Mouse (Mus musculus): ENCODE measurements around the gene Lrrn3. TPM values are rescaled to one million over a fixed set of nuclear protein-coding genes. Genes with fewer than 3 reads are reported as not detected.

Lrrn3 gene
- total RNA-seq (2021), result under 1 TPM; 0.43 to 0.61 TPM

DNA sequence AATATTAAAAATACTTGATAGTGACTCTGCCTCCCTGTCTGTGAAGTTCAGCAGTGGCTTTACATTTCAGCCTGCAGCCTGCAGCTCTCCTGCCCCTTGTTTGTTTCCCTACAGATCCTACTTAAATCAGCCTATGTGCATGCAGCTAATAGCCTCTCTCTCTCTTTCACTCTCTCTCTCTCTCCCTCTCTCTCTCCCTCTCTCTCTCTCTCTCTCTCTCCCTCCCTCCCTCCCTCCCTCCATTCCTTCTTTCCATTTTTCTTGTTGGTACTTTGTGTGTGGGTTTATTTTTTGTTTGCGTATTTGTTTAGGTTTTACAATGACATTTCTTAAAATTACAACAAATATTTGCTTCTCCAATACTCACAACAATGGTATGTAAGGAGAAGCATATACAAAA, at the start of gene Lrrn3:
Lrrn3 (minus strand) TSS at position 101 of the 400 bp plus-strand sequence.
- no peak for DNase-seq

DNA sequence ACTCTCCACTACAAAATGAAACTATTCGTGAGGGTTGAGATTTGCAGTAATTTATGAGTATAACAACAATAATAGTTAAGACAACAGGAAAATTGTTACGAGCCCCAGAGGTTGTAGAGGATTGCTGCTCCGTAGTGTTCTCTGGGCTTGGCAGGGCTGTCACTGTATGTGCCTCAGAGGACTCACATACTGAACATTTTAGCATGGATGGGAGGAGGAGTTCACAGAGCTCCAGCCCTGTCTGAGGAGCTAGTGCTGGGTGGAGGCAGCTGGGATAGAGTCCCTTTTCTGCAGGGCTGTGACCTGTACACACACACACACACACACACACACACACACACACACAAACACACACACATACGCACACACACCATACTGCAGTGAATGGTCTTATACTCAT, 42.2 kb upstream of the Lrrn3 start:
- no peak for DNase-seq

DNA sequence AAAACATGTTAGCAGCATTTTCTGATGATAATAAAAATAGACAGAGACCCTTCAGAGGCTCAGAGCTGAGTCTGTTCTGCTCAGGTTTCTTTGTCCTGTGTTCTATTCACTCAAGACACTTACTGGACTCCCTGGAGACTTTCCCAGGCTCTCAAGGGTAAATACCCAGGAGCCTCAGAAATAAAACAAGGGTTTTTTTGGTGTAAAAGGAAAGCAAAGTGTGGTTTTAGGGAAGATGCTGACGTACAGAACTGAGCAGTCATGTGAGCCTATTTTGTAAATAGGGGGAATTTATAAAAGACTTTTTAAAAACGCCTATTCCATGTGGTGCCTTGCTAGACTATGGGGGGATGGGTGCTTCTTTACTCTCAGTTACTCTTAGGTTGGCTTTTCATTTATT, 40.5 kb upstream of the Lrrn3 start:
- DNase-seq, result no peak

DNA sequence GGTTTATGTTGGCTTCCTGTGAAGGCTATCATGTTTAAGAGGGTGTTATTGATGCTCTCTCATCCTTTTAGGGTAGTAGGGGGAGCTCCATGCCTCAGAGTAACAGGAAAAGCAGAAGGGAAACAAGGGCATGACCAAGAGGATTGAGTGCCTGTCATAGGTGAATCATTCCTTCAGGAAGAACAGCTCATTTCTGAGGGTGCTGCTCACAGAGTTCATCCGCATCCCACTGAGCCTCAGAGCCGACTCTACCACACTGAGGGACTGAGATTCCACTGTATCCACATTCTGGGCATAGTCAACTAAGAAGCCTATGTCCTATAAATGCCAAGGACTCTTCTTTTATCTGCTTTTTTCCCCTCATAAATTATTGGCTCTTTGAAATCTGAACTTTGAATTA, 35.4 kb upstream of the Lrrn3 start:
- DNase-seq, result no peak

DNA sequence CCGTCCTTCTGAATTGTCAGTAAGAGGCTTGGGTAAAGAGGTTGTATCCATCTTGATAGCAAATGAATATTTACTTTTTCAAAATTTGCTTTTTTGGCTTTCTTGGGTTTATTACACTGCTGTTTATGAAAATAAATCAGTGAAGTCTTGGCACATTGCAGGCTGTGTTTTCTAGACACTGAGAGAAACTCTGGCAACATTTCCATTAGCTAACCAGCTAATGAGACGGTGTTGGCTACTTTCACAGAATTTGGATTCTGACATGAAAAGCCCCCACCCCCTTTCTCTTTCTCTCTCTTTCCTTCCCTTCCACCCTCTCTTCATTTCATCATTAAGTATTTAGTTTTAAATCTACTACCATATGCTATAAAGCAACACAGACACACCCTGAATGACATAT, 34.1 kb upstream of the Lrrn3 start:
- DNase-seq, result no peak

DNA sequence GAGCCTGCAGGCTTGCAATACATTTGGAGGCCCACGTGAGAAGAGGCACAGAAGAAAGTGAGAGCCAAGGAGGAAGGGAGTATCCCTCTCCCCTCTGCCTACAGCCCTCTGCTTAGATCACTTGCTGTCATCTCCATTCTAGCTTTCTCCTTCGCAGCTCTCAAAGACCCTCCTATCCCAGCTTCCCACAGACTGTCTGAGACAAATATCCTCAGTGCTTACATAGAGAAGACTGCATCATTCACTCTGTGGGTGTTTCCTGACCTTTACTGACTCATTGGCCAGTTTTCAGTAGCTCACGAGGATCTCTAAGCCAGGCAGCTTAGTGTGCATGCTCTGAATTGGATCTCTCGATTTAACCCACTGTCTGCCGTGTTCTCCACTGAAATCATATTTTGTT, 32.7 kb upstream of the Lrrn3 start:
- DNase-seq, result no peak

DNA sequence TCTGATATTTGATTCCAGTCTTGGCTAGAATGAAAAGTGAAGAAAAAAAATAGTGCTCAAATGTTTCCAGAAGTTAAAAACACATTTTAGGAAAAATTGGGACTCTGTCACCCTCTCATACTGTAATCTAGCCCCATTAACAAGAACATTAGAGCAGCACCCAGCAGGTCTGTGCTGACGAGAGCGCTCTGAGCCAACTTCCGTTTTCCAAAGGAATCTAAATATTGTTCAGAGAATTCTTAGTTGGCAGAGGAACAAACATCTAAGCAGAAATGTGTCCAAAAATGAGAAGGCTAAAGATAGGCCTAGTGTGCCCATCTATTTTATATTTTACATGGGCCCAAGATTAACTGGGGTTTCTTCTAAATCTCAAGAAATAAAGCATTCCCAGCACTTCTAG, 24.4 kb upstream of the Lrrn3 start:
- no peak for DNase-seq

DNA sequence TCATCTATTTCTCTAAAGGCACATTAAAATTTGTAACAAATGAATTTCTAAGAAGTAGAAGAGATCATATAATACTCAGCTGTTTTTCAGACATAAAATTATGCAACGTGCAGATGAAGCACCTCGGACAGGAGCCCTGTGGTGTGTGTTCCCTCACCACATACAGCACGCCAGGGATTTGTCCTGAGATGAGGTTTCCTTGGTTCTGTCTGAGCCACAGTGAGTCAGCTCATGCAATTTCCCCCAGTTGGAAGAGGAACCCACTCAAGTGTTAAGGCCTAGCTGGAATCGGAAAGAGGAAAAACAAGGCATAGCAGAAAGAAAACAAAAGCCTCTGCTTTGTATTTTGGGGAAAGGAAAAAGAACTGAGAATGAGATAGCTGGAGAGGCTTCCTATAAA, 22.4 kb upstream of the Lrrn3 start:
- DNase-seq, result no peak

DNA sequence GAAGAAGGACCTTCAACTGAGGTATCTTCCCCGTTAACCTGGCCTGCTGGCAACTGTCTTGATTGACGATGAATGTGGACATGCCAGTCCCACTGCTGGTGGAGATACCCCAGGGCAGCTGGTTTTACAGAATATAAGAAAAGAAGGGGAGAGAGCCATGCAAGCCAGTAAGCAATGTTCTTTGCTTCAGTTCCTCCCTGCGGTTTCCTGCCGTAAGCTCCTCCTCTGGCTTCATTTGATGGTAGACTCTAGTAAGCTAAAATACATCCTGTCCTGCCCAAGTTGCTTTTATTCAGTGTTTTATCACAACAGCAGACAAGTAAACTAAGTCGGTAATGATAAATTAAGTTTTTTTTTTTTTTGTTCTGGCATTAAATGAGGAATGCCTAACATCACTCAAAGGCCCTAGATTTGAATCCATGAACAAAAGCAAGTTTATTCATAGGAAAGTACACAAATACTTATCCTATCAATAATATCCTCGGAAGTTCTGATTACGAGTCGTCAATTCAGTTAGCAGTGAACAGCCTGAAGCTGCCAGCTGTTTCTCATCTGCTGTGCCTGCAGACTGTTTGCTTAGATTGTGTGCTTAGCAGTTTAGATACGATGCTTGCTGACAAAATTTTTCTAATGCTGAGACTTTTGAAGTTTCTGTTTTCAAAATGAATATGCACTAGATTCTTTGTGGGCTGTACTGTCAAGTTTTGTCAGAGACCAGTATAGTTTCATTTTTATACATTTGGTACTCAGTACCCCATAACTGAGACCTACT, 14.0 kb upstream of the Lrrn3 start:
- DNase-seq, result no peak

DNA sequence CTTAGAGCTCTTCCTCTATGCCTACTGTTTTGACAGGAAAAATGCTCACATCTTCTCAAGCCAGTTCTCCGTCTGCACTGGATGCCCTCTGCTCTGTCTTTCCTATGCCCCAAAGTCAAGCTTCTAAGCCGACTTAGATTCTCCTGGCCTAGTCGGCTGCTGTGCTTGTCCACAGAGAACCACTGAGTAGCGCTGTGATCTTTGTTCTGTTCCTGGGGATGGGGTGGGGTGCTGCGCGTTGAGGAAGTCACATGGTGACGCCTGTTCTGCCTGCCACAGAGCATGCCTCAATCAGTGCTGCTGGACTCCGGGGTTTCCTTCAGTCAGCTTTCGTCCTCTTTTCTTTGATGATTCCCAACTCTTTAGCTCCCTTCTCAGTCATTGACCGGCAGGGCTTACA, 8.4 kb upstream of the Lrrn3 start:
- DNase-seq, result peak; percentile 15

DNA sequence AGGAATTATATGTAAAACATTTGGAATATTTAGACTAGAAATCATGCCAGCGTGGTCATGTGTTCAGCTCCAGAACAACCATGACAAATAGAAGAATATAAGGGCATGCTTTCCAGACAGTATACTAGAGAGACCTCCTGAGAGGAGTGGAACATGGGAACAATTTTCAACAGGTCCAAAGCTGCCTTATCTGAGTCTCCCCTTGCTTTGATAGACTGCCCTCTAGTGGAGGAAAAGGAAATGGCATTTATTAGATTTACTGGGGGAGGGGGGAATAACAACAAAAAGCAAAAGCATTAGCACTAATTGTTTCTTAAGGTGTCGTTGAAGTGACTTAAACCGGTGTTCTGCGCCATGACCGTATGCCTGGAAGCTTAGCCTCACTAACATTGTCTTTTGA, 774 bp upstream of the Lrrn3 start:
- peak; percentile 12 for DNase-seq

DNA sequence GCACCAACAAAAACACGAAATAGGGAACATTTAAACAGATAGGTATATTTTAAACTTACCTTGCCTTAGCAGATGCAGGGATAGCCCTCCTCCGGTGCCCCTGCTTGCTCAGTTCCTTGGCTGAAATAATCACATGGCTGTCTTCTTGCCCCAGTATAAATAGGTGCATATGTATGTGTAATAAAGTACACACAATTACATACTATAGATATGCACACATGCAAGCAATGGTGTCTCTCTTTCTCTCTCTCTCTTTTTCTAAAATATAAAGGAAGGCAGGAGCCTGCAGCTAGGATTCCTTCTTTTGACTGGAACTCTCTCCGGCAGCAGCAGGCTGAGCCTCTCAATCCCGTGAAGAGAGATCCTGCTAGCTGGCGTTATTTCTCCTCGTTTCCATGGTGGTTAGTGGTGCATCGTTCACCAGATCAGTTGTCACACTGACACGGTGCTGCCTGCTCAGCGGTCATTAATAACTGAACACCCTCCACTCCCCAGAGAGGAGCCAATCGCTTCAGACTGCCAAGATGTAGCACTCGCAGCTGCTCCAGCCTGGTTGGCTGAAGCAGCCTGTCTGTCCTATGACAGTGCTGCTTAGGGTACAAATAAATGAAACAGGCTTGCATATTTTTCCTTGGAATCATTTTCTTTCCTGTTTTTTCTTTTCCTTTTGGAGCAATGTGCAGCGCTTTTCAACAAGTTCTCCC, 567 bp downstream of the Lrrn3 start:
- peak; percentile 51 for DNase-seq

DNA sequence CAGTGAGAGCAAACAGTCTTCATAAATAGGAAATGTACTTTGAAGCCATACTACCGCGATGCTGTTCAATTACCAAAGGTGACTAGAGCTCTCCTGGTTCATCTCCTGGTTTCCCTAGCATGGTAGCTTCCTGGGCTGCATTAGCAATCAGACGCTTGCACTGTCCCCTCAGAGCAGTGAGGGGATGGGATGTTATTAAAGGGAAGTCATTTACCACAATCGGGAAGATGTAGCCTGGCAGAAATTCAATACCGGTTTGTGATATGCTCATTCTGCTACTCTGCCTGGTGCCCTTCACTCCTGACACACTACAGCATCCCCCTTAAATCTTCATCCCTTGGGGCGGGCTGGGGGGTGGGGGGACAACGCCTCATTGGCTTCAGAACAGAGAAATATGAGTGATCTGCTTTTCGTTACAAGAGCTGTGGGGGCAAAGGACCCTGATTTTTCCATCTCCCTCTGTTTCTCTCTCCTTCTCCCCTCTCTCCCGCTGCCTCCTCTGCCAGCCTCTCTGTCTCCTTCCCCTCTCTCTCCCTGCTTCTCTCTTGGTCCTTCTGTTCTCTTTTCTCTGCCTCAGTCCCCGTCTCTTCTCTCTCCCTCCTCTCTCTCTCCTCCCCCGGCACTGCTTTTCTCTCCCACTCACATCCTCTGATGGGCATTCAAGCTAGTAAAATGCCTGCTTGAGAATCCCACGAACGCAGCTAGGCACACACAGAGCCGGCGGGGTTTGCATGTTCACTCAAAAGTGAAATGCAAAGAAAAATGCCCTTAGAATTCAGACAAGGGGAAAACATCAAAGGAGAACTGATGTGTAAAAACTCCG, 1.3 kb downstream of the Lrrn3 start:
- DNase-seq, result no peak

DNA sequence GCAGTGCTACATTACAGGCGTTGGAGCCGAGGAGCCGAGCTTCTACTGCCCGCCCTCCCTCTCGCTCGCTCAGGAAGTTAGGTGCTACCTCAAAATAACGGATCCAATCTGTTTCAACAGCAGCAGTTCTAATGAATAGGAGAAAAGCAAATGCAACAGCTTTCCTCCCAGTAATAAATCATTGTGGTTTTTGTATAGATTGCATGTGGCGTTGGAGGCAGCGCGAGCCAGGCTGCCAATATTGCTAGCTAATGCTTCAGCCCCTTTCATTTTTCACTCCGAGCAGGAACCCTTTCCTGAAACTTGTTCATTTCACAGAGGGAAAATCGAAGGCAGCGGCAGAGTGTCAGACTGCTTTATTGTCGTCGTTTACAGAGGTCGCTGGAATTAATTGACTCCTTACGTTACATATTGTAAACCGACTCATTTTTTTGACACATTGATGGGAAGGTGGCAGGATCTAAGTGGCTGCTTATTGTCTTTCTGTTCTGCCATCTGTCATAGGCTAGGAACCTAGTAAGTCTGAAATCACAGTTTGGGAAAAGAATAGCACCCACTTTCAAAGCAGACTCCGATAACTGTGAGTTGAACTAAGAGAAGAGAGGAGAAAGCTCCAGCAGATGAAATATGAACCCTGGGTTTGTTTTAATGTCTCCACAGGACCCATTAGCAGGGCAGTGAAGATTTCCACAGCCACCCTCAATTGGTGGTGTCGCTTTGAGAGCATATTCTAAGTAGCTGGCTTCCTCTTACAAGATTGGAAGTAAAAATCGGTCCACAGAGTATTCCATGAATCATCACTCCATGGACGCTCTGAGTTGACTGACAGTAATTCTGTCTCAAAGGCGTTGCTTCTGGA, 2.4 kb downstream of the Lrrn3 start:
- no peak for DNase-seq

DNA sequence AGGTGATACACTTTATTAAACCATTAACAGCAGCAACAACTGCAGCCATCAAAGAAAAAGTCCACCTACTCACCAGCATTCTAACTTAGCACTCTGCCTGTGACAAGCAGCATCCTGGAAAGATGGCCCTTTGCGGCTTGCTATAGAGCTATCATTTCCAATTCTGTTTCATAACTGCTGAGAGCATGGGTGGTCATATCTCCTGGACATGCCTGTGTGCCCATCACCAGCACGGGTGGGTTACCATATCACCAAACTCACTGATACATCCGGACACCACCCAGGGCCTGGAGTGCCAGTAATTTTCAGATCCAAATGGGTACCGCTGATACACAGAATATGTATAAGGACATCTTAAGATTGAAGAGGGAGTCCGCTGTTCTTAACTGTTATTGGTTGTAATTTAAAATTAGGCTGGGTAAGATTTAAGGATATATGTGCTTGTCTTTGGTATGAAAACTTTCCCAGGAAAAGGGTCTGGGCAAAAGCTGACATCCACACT, 3.1 kb downstream of the Lrrn3 start:
- DNase-seq, result no peak

DNA sequence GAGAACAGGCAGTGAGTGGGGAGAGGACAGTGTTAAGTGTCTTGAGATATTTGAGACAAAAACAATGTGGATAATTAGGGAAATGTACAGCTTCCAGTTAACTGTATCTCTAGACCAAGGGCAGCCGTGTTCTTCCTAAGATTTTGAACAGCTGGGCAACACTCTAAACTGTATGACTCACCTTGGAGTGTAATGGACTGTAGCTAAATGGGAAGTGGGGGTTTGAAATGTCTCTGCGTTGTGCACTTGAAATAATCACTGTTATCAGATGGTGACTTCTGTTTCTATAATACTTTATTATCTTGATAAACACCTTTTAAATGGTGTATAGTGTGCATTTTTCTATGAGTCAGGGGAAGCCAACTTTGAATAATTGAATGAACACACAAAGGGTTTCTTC, 4.7 kb downstream of the Lrrn3 start:
- no peak for DNase-seq

DNA sequence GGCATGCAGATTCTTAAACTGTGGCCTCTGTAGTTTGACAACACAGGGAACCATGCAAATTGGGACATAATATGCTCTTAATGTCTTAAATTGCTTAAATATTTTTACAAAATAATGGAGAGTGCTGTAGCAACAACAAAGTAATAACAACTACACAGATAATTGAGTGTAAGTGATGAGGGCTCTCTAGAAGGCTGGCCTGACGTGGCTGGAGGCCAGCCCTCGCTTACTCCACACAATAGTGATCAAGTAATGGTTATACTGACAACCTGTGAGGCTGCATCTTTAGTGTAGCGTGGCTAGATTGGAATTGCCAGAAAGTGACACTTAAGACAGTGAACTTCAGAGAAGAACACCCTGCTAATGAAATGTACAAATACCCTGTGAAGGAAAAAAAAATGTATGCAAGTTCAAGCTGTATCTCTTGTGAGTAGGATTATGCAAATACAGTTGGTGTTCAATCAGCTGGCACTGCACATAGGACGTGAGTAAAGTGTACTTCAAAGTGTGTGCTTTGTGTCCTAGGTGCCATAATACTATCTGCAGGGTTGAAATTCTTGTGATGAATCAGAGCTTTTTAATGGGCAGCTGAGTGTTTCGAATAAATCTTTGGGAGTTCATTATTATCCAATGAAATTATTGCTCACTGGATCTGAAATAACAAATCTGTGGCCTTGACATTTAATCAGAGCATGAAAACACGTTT, 17.0 kb downstream of the Lrrn3 start:
- no peak for DNase-seq

DNA sequence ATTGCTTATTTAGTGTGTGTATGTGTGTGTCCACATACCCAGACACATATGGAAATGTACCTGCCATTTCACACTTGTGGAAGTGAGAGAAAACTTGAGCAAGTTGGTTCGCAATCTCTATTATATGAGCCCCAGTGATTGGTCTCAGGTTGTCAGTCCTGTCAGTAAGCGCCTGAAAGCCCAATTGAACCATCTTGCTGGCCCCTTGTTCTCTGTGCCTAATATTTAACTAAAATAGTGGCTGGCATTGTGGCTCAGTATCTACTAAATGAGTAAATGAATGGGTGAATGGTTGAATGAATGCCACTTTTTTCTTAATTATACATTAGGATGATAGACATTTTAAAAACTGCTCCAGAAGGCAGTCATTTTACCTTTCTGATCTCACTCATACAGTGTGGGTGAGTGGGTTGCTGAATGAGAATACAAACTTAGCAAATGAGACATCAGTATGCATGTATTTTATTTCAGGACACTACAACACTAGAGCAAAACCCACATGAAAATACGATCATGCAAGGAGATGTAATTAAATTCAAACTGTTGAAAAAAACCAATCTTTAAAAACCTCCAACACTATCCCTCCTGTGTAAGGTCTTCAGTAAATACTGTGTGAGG, 17.7 kb downstream of the Lrrn3 start:
- no peak for DNase-seq

DNA sequence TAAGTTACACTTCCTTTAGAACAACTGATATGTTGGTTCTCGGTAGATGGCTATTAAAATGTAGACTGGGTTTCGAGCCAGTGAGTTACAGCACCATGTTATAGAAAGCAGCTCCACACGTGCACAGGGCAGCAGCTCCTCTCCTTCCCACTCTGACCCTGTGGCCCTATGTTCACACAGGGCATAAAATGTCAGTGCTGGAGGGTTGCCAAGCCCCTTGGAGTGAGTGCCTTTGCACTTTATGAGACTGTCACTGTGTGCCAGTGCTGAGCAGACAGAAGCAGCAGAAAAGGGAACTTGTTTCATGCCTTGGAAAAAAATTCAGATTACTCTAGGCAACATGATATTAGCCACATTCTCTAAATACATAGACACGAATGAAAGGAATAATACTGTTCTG, 47.8 kb downstream of the Lrrn3 start:
- peak; percentile 56 for DNase-seq

DNA sequence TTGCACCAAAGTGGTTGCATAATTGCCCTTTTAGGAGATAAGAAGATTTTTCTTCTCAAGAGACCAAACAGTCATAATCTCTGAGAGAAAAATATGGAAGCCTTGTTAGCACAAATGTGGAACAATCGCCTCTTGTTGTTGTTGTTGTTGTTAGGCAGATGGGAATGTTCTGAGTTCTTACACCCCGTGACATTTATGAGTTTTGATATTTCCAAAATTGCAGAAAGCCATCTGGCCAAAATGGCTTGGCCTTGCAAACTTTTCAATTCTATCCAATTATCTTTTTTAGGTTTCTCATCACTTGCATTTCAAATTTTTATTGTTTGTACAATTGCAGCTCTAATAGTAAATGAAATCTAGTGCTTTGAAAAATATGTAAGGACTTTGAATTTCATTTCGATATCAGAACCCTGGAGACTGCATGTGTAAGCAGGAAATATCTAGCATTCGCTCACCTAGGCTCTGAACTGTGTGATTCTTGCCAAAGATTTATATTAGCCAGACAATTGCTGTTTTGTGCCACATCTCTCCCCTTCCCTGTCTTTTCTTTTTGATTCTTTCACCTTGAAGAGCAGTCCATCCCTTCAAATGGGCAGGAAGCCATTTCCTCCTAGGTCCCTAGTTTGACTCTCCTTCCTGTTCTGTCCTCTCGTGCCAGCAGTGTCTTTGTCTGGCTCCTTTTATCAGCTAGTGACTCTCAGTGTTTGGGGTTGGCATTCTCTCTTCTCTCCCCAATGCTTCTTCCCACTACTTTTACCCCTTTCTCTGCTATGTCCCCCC, 49.8 kb downstream of the Lrrn3 start:
- DNase-seq, result no peak
